Mouse (Mus musculus) kidney, adult 8-10 months (tissue): ENCODE results near the gene Borcs7.
A peak's percentile ranks its signal among the peaks of the same experiment; 100 is the strongest.

Experiments
- DNase-seq, 2 experiments: peaks; one replicate each; pipeline ENCODE4 v3.0.0; 2022

Borcs7 gene

DNA sequence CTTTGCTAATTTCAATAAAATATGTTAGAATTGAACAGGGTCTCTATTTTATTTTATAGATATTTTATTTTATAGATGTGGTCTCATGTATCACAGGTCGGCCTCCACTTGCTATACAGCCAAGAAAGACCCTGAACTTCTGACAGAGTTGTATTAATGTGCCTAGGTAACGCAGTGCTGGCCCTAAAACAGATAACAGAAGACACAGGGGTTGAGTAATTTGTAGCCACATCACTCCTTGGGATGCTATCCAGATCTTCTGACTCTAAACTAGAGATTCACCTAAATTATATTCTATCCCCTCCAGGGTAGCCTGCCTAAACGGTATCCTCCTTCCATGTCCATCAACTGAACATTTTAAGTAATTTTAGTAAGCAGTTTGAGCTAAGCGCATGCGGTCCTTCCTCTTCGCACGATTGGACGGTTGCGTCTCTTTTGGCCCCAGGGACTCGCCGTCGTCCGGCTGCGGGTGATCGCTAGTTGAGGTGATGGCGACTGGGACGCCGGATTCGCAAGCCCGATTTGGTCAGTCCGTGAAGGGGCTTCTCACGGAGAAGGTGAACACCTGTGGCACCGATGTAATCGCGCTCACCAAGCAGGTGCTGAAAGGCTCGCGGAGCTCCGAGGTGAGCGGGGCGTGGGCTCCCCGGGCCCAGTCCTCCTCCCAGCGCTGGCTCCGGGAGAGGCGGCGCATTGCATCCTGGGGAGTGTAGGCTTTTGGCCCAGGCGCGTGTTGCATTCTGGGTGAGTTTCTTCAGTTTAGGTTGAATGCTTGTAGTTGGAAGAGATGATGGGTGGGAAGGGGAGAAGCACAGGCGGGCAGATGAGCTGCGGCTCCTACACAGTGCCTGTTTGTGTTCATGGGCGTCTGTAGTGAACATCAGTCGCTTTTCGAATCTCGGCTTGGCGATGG lies at the start of gene Borcs7:
Gene Borcs7, plus strand, starts transcription at position 447 of the 913 bp plus-strand sequence.
- DNase-seq: peak; percentile 80 to 86

DNA sequence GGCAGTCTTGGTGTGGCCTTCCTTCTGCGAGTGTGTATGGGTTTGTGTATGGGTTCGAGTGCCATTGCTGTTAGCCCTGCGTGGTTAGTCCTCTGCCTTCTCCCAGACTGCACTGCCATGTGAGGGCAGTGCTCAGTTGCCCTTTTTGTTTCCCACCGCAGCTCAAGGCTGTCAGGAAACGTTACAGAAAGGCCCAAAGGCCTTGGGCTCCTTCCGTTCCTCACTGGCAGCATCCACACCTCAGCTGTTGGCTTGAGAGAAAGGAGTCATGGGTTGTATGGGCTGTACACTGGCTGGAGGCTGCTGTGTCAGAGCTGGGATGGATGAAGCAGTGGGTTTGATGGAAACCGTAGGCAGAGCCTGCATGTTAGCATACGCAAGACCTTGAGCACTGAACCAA lies 48.9 kb upstream of the Borcs7 start:
- no peak for DNase-seq

DNA sequence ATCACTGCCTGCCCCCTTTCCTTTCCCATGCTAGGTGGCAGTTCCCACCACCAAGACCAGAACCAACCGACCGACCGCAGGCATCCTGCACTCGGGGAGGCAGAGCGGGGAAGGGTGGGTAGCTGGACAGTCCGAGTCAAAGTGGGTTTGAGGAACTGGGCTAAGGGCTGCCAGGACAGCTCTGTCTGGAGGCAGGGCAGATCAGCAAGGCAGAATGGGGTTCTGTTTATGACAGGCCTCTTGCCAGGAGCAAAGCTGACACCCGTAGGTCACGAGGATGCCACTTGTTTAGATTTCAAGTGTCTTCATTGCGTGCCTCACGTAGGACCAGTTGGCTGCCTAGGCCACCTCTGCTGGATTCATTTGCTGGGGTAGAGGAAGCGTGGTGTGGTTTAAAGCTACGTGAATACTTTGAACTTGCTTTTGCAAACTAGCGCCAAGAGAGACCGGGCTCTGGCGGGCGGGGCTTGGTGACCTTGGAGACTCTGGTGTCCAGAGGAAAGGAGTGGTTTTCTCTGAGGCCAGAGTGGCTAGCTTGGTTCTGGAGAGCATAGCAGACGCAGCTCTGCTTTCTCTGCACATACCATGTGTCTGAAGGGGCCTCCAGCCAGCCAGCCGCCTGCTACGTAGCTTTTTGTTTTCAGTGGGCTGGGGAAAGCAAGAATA lies 48.2 kb upstream of the Borcs7 start:
- DNase-seq: peak; percentile 85

DNA sequence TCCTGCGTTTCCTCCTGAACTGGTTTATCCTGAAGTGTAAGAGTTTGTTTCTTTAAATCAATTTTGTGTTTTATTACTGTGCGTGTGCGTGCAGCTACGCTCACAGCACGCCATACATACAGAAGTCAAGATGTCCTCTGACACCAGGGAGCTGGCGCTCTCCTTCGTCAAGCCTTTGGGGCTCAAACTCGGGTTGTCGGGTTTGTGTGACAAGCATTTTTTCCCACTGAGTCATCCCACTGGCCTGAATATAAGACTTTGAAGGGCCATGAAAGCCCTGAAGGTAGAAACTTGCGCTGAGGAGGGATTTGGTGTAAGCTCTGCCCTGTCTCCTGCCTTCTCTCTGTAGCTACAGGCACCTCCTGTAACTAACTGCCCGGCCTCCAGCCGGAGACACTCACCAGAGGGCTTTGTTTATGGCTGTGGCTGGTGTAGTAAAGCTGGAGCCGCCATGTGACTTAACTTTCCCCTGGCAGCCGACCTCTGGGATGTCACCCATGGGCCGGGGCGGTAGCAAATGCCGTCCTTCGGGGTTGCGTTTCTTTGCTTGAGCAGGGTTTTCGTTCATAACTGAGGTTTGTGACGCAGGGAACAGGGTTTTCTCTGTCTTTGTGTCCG lies 47.5 kb upstream of the Borcs7 start:
- no peak for DNase-seq

DNA sequence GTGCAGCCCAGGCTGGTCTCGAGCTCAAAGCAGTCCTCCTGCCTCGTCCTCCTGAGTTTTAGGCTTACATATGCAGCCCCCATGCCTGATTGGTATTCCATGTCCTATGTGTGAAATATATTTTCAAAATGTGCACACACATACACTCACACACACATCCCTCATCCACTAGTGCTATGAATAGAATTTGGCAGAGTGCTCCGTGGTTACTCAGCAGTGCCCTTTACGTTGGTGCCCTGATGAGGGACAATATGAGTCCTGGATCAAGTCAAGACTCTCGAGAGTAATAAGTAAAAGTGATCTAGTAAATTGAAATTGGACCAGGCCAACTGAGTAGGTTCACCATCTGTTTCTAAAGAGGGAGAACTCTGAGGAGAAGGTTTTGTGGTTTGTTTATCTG lies 46.5 kb upstream of the Borcs7 start:
- no peak for DNase-seq

DNA sequence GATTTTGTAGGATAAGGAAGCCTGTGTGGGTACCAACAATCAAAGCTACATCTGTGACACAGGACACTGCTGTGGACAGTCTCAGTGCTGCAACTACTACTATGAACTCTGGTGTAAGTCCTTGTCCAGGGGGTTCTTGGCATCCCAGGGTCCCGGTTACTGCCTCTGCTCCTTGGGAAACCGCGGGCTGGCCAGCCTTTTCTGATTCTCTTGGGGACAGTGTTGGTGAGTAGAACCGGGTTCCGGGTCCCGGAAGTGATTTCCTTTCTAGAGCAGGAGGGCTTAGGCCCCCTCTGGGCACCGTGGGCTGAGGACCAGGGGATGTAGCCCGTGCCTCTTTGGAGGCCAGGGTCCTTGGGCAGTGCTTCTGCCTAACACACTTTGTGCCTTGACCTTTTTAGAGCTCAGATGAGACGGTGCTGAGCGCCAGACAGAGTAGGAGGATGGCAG lies 45.3 kb upstream of the Borcs7 start:
- DNase-seq: no peak

DNA sequence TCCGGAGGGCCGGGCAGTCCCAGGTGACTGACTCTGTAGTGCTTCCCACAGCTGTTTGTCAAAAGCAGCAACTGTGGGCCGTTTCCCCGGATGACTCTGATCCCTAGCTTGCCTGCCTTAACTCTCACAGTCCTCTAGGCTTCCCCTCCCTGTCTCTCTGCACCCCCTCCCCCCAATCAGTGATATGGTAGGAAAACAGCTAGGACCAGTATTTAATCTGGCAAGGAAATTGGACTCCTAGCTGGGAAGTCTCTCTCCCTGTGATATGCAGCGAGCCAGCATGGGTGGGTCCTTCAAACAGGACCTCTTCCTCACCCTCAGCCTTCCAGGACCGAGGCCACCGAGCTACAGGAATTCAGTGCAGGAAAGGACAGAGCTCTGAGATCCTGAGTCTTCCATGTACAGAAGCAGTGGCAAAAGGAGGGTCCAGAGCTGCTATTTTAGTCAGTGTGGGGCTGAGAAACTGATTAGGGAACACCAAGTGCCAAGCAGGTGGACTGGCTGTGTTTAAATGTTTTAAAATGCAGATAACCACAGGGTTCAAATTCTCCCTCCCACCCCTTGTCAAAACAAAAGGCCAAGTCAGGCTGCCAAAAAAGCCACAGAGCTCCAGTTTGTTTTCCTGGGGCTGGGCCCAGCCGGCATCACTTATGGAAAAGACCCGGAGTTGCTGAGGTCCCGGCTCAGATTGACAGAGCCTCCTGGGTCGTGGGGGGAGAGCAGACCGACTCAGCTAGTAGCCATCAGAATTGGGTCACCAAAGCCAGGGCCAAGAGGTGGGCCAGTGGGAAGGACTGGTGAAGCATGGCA lies 44.7 kb upstream of the Borcs7 start:
- peak; percentile 56 to 64 for DNase-seq

DNA sequence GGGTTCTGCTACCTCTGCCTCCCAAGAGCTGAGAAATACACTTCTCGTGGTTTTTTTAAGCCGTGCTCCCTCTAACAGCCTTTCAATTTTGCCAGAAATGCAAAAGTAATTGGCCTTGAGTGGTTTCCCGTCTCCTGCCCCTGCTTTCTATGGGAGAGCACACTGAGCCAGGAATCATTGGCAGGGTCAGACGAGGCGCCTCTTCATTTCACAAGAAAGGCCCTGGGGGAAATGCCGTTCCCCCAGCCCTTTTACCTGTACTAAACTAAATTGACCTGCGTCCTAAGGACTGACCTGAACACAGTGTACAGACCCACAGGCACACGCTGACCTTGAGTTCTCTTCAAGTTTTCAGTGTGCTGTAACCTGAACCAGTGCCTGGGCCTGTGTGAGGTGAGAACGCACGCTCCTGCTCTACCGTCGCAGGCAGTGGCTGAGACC lies 43.6 kb upstream of the Borcs7 start:
- peak; percentile 66 to 80 for DNase-seq

DNA sequence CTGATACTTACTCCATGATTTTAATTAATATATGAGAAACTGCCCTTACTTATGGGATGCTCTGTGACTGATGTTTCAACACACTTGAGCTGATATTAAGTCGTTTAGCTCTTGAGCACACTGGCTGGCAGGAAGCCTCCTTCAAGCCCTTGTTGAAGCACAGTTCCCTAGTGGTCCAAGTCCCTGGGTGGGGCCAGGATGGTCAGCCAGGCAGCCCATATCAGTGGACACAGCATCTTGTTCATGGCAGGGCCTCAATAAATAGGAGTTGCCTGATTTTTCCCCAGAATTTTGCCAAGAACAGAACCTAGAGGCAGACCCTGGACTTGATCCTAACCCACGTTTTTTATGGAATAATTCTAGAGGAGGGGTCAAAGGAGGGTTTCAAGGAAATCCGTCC lies 42.5 kb upstream of the Borcs7 start:
- DNase-seq: no peak

DNA sequence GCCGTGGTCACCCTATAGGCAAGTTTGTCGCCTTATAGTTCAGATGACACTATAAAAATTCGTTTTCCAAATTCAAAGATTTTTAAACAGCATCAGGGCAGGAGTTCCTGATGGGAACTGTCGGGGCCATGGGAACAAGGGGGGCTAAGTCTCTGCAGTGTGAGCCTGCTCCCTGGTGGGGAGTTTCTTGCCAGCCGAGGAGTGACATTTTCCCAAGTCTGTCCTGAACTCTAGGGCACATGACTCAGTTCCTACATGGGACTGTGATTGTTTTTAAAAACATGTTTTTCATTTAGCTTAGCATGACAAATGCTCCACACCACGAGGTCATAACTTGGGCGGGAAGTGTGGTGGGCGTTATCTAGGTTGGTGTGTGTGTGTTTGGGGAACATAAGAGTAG lies 41.9 kb upstream of the Borcs7 start:
- no peak for DNase-seq

DNA sequence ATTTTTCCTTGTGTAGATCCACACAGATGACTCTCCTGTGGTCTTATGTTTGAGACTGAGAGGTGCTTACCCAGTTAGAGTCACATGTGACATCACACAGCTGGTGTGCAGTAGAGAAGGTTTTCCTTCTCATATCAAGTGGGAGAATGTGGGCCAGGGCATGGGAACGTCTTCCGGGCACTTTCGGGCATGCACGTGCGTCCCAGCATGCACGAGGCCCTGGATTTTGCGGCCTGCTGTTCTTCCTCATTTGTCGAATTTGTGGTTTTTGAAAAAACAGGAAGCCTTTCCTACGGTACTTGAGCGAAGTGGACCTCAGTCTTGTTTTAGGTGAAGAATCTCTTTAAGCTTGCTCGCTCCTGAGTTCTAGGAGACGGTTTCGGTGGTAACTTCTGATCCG lies 41.1 kb upstream of the Borcs7 start:
- DNase-seq: no peak

DNA sequence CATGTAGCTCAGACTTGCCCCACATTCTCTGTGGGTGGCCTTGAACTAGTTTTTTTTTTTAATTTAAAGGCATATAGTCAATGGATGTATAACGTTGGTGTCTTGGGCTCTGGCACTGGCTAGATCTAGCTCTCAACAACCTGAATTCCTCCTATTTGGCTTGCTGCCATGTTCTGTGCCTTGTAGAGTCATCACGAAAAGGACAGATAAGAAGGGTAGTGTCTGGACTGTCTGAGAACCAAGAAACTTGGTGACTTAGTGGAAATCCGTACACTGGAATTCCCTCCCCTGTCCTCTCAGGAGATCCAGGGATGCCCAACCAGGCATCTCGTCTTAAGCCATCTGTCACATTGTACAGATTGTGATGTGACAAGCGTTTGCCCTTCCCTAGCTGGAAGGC lies 36.5 kb upstream of the Borcs7 start:
- DNase-seq: no peak

DNA sequence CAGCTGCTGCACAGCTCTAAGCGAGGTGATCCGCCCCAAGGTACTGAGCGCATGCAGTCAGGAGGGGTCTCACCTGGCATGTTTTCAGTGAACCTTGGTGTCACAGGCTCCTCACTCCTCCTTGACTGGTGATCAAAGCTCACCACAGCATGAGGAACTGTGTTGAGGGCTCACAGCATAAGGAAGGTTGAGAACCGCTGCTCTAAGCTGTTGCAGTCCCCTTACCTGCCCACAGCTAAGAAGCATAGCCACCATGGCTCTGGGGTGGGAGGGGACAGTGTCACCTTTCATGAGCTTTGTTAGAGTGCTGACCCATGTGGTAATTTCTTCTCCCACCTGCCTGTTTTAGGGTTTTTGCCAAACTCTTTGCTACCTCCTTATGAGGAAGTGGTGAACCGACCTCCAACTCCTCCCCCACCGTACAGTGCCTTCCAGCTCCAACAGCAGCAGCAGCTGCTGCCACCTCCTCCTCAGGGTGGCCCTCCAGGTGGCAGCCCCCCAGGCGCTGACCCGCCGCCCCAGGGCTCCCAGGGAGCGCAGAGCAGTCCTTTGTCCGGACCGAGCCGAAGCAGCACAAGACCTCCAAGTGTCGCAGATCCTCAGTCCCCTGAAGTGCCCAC lies 36.0 kb upstream of the Borcs7 start:
- no peak for DNase-seq

DNA sequence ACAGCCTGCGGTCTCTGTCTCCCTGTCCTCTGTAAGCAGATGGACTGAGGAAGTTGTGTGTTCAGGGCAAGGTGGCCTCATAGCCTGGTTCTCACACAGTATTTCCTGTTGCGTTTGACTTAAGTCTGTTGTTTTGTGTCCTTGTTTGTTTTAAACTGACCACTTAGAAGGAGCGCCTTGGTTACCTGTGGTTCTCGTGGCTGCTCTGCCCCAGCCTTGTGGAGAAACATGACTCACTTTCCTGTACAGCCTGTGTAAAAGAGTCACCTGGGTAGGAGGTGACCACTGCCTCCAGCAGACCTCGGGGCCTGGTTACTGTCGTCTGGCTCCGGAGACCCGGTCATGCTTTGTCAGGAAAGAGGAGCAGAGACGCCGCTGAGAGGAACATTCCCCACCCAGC lies 34.1 kb upstream of the Borcs7 start:
- no peak for DNase-seq

DNA sequence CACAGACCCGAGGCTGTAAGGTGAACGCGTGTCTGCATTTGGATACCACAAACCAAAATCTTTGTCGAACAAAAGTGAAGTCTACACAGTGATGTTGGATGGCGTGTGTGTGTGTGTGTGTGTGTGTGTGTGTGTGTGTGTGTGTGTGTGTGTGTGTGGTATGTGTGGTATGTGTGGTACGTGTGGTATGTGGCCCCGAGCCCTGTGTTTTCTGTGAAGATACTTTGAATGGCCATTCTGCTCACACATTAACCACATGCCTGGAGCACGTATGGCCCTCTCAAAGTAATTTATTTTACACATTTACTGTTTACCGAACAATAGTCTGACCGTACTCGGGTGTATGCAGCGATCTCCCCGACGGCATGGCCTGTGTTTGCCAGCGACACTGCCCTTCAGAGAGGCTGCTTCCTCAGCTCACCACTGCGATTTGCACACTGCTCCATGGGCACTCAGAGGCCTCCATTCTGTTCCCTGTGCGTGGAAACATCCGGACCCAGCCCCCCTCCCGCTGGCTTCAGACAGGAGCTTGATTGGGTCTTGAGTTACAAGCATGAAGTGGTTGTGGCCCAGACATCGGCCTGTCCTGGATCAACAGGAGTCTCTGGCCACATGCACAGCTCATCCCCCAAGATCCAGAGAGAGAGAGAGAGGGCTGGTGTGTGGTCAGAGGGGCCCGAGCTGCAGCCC lies 33.4 kb upstream of the Borcs7 start:
- no peak for DNase-seq

DNA sequence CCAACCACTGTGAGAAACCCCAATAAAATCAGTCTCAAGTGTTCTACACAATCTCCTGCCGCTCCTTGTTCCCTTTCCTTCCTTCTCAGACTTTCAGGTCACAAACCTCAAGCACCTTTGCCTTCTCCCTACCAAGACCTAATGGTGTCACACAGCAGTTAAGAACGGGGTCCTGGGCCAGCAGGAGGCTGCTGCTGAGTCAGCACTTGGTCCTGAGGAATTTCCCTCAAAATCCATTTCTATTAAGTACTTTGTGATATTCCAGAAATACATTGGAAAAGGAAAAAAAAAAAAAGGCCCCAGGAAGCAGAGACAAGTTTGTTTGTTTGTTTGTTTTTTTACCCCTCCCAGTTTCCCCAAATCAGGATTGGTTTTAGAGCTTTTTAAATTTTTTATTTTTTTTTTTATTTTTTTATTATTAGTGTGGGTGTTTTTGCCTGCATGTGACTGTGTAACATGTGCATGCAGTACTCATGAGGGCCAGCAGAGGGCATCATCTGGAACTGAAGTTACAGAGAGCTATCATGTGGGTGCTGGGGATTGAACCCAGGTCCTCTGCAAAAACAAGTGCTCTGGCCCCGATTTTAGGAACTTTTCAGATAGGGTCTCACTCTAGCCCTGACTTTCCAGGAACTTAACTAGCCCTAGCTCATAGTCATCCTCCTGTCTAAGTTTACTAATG lies 32.2 kb upstream of the Borcs7 start:
- peak in 1 of 2 experiments; percentile 45 for DNase-seq

DNA sequence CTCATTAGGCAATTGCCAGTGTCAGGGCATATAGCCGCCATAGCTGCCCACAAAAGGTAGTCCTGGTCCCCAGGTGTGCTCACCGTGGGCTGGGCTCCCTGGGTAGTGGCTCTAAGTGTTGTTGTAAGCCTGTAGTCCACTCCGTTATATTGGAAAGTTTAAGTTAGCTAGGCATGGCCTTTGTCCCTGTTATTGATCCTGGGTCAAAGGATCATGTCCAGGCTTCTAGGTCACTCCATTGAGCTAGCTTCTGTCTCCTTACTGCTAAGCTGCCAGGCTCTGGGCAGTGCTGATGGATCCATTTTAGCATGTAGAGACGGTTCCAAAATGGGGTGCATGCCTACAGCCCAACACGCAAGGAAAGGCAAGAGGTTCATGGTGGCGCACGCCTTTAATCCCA lies 31.4 kb upstream of the Borcs7 start:
- DNase-seq: no peak

DNA sequence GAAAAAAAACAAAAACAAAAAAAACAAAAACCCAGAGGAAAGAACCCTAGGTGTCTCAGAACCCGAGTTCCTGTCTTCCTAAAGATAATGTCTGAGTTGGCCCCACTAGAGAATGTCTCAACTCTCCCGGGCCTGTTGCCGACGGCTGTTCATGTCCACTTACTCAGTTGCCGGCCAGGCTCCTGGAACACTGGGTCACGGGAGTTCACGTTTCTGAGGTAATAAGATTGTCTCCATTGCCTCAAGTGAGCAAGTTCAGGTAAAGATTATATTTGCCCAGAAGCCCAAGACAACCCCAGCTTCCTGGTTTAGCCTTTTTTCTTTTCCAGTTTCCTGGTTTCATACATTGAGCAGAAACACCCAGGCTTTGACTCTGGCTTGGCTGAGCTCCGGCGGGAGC lies 30.9 kb upstream of the Borcs7 start:
- no peak for DNase-seq

DNA sequence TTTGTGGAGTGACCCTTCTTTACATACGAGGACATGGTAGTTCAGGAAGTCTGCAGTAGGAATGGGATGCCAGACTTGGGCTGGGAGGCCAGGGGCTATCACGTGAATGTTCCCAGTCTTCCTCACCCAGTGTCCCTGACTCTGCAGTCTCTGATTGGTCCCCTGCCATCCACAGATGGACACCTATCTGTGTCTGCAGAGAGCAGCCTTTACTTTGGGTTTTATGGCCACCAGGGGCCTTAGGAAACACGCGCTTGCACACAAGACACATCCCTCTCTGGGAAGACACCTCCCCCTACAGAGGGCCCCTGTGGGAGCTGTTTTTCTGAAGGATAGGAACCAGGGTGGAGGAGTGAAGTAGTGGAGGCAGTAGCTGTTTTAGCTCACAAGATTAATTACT lies 28.2 kb upstream of the Borcs7 start:
- DNase-seq: no peak

DNA sequence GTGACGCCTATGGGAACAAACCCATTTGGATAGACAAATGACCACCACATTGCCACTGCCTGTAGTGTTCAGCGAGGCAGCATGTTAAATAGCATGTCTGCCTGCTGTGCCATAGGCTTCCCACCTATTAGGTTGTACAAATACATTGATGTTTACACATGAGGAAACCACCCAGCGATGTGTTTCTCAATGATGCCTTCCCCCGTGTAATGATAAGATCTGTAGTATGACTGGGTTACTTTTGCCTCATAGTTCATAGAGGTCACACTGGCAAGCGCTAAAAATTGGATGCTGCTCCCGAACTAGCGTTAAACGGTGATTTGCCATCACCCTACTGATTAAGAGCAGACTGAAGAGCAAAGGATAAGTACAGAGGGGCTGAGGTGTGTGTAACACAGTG lies 27.5 kb upstream of the Borcs7 start:
- DNase-seq: no peak

DNA sequence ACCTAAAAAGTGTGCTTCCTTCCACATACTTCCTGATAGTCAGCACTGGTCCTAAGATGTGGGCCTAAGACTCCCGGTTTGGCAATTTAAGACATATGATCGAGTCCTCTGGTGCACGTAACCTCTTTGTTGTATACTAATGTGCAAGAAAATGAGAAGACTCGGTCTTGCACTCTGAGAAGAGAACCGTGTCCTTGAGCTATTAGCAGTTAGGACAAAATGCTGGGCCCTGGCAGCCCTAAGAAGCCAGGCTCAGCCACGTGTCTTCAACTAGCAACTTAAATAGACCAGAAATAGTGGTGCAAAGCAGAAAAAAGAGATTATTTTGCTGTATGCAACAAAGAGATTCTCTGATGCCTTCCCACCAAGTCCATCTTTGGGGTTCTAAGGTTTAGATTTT lies 26.9 kb upstream of the Borcs7 start:
- no peak for DNase-seq
